Mouse (Mus musculus) lung, adult 2 months (tissue): Measurements from ENCODE around the gene 1110008L16Rik.

Experiments
- CTCF ChIP-seq: fragments of 200-500 bp; IDR thresholded peaks from 2 replicates; pipeline ENCODE4 v1.5.1; 2011; ENCODE audit warnings: mild to moderate bottlenecking, low read length, control low read depth; ENCODE audit not compliant: insufficient read depth
- POLR2A ChIP-seq: fragments of 200-500 bp; IDR thresholded peaks from 2 replicates; pipeline ENCODE4 v1.6.1; 2011; ENCODE audit warnings: low read depth, mild to moderate bottlenecking, control low read depth, low read length, borderline replicate concordance; ENCODE audit errors: extremely low read depth

DNA sequence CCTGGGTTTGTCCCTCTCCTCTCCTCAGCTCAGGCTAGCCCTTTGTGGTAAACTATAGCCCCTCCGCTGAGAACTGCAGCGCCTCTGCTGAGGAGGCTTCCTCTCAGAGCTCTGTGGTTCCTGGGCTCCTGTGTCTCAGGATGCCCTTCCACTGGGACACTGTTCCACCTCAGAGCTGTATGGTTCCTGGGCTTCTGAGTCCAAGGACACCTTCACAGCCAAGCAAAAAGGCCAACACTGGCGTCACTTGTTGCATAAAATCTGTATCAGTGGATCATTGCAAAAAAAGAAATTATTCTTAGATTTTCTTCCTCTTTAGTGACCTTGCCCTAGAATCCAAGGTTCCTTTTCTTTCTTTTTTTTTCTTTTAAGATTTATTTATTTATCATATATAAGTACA lies 85.4 kb downstream of the 1110008L16Rik start:
- no peak for TF ChIP-seq CTCF
- no peak for TF ChIP-seq POLR2A
